Mouse (Mus musculus) yolk sac, embryonic 10.5 days (tissue): ENCODE measurements around the gene Rph3al.

ENCODE experiments used
- DNase-seq: peaks from one replicate; pipeline ENCODE4 v3.0.0-alpha.2; 2017; ENCODE audit warnings: low spot score

Rph3al gene

GRCm38 (mm10) chr11:75811900-75812299, 126.3 kb downstream of the Rph3al start:
- DNase-seq, result peak; percentile 72

GRCm38 (mm10) chr11:75810526-75810925, 127.7 kb downstream of the Rph3al start:
- DNase-seq, result peak; percentile 16

- no peak for DNase-seq
These were observed 130.7 kb downstream of the Rph3al start for GRCm38 (mm10) chr11:75807486-75807885.

GRCm38 (mm10) chr11:75801771-75802550, 136.3 kb downstream of the Rph3al start:
- no peak for DNase-seq

GRCm38 (mm10) chr11:75801369-75801768, 136.9 kb downstream of the Rph3al start:
- no peak for DNase-seq

- DNase-seq, result no peak
These were observed 141.5 kb downstream of the Rph3al start for GRCm38 (mm10) chr11:75796536-75797246.

GRCm38 (mm10) chr11:75796029-75796445, 142.2 kb downstream of the Rph3al start, which contains the start of gene Doc2b:
TSS of gene Doc2b (minus strand) at chr11:75796049.
- no peak for DNase-seq

- DNase-seq, result no peak
These were observed 142.9 kb downstream of the Rph3al start for GRCm38 (mm10) chr11:75795321-75795636.

GRCm38 (mm10) chr11:75794602-75795320, 143.5 kb downstream of the Rph3al start:
- no peak for DNase-seq

- no peak for DNase-seq
These were observed 144.9 kb downstream of the Rph3al start for GRCm38 (mm10) chr11:75793351-75793750.

GRCm38 (mm10) chr11:75792535-75792934, 145.7 kb downstream of the Rph3al start:
- no peak for DNase-seq

- no peak for DNase-seq
These were observed 152.3 kb downstream of the Rph3al start for GRCm38 (mm10) chr11:75785897-75786296.

- no peak for DNase-seq
These were observed 154.4 kb downstream of the Rph3al start for GRCm38 (mm10) chr11:75783799-75784198.

- DNase-seq, result peak; percentile 44
These were observed 156.3 kb downstream of the Rph3al start for GRCm38 (mm10) chr11:75781919-75782318.
